Mouse (Mus musculus): Measurements from ENCODE around the gene Adamts20.

GRCm38 (mm10) chr15:94392737-94393136 is 72.5 kb downstream of the Adamts20 start:
- TF ChIP-seq POLR2AphosphoS2 (IDR thresholded peaks at IDR 0.05; ENCODE audit: insufficient read length, low read depth), result no peak
- TF ChIP-seq TCF12 (IDR thresholded peaks at IDR 0.05; ENCODE audit: insufficient read depth, poor library complexity, severe bottlenecking), result no peak
- TF ChIP-seq POLR2A (IDR thresholded peaks at IDR 0.05; ENCODE audit: insufficient read length, low read depth), result no peak
- no peak for TF ChIP-seq USF1 (IDR thresholded peaks at IDR 0.05; ENCODE audit: low read depth)
- TF ChIP-seq E2F4 (IDR thresholded peaks at IDR 0.05; ENCODE audit: insufficient read depth), result no peak
- no peak for TF ChIP-seq REST (IDR thresholded peaks at IDR 0.05; ENCODE audit: insufficient read depth, insufficient read length)
